Mouse (Mus musculus): ENCODE data around the gene Phospho1.

The Phospho1 gene

GRCm38 (mm10) chr11:95834143-95834667 is 9.9 kb downstream of the Phospho1 start:
- DNase-seq (ENCODE audit: low spot score), result no peak

GRCm38 (mm10) chr11:95834742-95835710 is 10.7 kb downstream of the Phospho1 start:
- DNase-seq (ENCODE audit: low spot score), result no peak

GRCm38 (mm10) chr11:95835832-95836231 is 11.5 kb downstream of the Phospho1 start:
- DNase-seq (ENCODE audit: low spot score), result no peak

- DNase-seq (ENCODE audit: low spot score), result no peak
Observed at GRCm38 (mm10) chr11:95836433-95836832, 12.1 kb downstream of the Phospho1 start.

GRCm38 (mm10) chr11:95837059-95837458 is 12.8 kb downstream of the Phospho1 start, which contains the start of gene Gngt2:
Gene Gngt2, plus strand, starts transcription at chr11:95837216.
- peak; percentile 41 for DNase-seq (ENCODE audit: low spot score)

GRCm38 (mm10) chr11:95838598-95838997 is 14.3 kb downstream of the Phospho1 start:
- DNase-seq (ENCODE audit: low spot score), result no peak

GRCm38 (mm10) chr11:95838999-95839868 is 14.9 kb downstream of the Phospho1 start:
- no peak for DNase-seq (ENCODE audit: low spot score)

GRCm38 (mm10) chr11:95840694-95841497 is 16.6 kb downstream of the Phospho1 start:
- no peak for DNase-seq (ENCODE audit: low spot score)

- no peak for DNase-seq (ENCODE audit: low spot score)
Observed at GRCm38 (mm10) chr11:95841498-95841830, 17.2 kb downstream of the Phospho1 start.

- DNase-seq (ENCODE audit: low spot score), result no peak
Observed at GRCm38 (mm10) chr11:95842074-95842681, 17.9 kb downstream of the Phospho1 start, which contains the start of gene Abi3. Gene Abi3, minus strand, starts transcription at chr11:95842476.

- DNase-seq (ENCODE audit: low spot score), result no peak
Observed at GRCm38 (mm10) chr11:95842953-95843352, 18.7 kb downstream of the Phospho1 start.

GRCm38 (mm10) chr11:95843421-95843950 is 19.2 kb downstream of the Phospho1 start:
- DNase-seq (ENCODE audit: low spot score), result no peak

GRCm38 (mm10) chr11:95844935-95845334 is 20.6 kb downstream of the Phospho1 start:
- DNase-seq (ENCODE audit: low spot score), result no peak

- DNase-seq (ENCODE audit: low spot score), result no peak
Observed at GRCm38 (mm10) chr11:95850898-95851297, 26.6 kb downstream of the Phospho1 start.

GRCm38 (mm10) chr11:95853684-95854083 is 29.4 kb downstream of the Phospho1 start:
- DNase-seq (ENCODE audit: low spot score), result no peak

GRCm38 (mm10) chr11:95857306-95857705 is 33.0 kb downstream of the Phospho1 start:
- DNase-seq (ENCODE audit: low spot score), result no peak

- DNase-seq (ENCODE audit: low spot score), result no peak
Observed at GRCm38 (mm10) chr11:95857716-95858527, 33.6 kb downstream of the Phospho1 start.

- peak; percentile 99 for DNase-seq (ENCODE audit: low spot score)
Observed at GRCm38 (mm10) chr11:95858528-95859467, 34.5 kb downstream of the Phospho1 start.

- no peak for DNase-seq (ENCODE audit: low spot score)
Observed at GRCm38 (mm10) chr11:95859468-95859855, 35.2 kb downstream of the Phospho1 start.

Data from ovary, postnatal 10 days (tissue).